Mouse (Mus musculus): ENCODE measurements around the gene Cd151. TPM values are rescaled to one million over a fixed set of nuclear protein-coding genes. Genes with fewer than 3 reads are reported as not detected.

The Cd151 gene
- polyA plus RNA-seq, 2 experiments from 2014 or later = 7.8 to 12.0 TPM

GRCm38 (mm10) chr7:141501820-141502555 lies 34.8 kb downstream of the Cd151 start:
- ATAC-seq = no peak

- no peak for ATAC-seq
Observed at GRCm38 (mm10) chr7:141502556-141502905, 35.3 kb downstream of the Cd151 start.

GRCm38 (mm10) chr7:141506278-141506677 lies 39.1 kb downstream of the Cd151 start:
- ATAC-seq = no peak

GRCm38 (mm10) chr7:141508160-141508559 lies 41.0 kb downstream of the Cd151 start:
- no peak for ATAC-seq

GRCm38 (mm10) chr7:141510196-141510595 lies 43.0 kb downstream of the Cd151 start:
- no peak for ATAC-seq

GRCm38 (mm10) chr7:141510681-141511191 lies 43.5 kb downstream of the Cd151 start:
- no peak for ATAC-seq

GRCm38 (mm10) chr7:141517638-141518037 lies 50.4 kb downstream of the Cd151 start:
- ATAC-seq = no peak

GRCm38 (mm10) chr7:141518296-141518695 lies 51.1 kb downstream of the Cd151 start:
- ATAC-seq = no peak

GRCm38 (mm10) chr7:141518926-141519325 lies 51.7 kb downstream of the Cd151 start:
- ATAC-seq = no peak

- ATAC-seq = no peak
Observed at GRCm38 (mm10) chr7:141519795-141520194, 52.6 kb downstream of the Cd151 start.

Other genes with a start within 250 kb of the Cd151 start
- 10 to 100 TPM; 45.3 to 54.8 TPM for gene Phrf1, start 238.6 kb upstream of the Cd151 start, polyA plus RNA-seq (2017; shearing (Covaris generic))
- 100 to 1,000 TPM; 119 to 231 TPM for gene Irf7, start 200.9 kb upstream of the Cd151 start, polyA plus RNA-seq (2017; shearing (Covaris generic))
- not detected for gene Cdhr5, start 190.6 kb upstream of the Cd151 start, polyA plus RNA-seq (2017; shearing (Covaris generic))
- gene Sct, start 188.3 kb upstream of the Cd151 start, polyA plus RNA-seq (2017; shearing (Covaris generic)) = not detected
- not detected for gene Drd4, start 175.4 kb upstream of the Cd151 start, polyA plus RNA-seq (2017; shearing (Covaris generic))
- gene Deaf1, start 139.7 kb upstream of the Cd151 start, polyA plus RNA-seq (2017; shearing (Covaris generic)) = 10 to 100 TPM; 24.5 to 29.1 TPM
- 10 to 100 TPM; 28.5 to 52.5 TPM for gene Tmem80, start 139.7 kb upstream of the Cd151 start, polyA plus RNA-seq (2017; shearing (Covaris generic))
- not detected for gene Eps8l2, start 128.5 kb upstream of the Cd151 start, polyA plus RNA-seq (2017; shearing (Covaris generic))
- 100 to 1,000 TPM; 309 to 337 TPM for gene Taldo1, start 75.2 kb upstream of the Cd151 start, polyA plus RNA-seq (2017; shearing (Covaris generic))
- 100 to 1,000 TPM; 106 to 109 TPM for gene Gatd1, start 53.3 kb upstream of the Cd151 start, polyA plus RNA-seq (2017; shearing (Covaris generic))
- gene Cend1, start 37.9 kb upstream of the Cd151 start, polyA plus RNA-seq (2017; shearing (Covaris generic)) = not detected
- 10 to 100 TPM; 41.4 to 60.0 TPM for gene Slc25a22, start 29.5 kb upstream of the Cd151 start, polyA plus RNA-seq (2017; shearing (Covaris generic))
- gene Pidd1, start 23.4 kb upstream of the Cd151 start, polyA plus RNA-seq (2017; shearing (Covaris generic)) = 10 to 100 TPM in 1 of 2 experiments, 1 to 10 TPM in 1; 7.1 to 22.1 TPM
- 1,000 to 10,000 TPM; 2,718 to 3,399 TPM for gene Rplp2, start 20.0 kb upstream of the Cd151 start, polyA plus RNA-seq (2017; shearing (Covaris generic))
- 10 to 100 TPM; 66.1 to 92.2 TPM for gene Pnpla2, start 12.2 kb upstream of the Cd151 start, polyA plus RNA-seq (2017; shearing (Covaris generic))
- gene Cracr2b, start 6.3 kb upstream of the Cd151 start, polyA plus RNA-seq (2017; shearing (Covaris generic)) = not detected
- 10 to 100 TPM; 19.4 to 20.8 TPM for gene Polr2l, start 7.7 kb downstream of the Cd151 start, polyA plus RNA-seq (2017; shearing (Covaris generic))
- gene Tspan4, start 7.8 kb downstream of the Cd151 start, polyA plus RNA-seq (2017; shearing (Covaris generic)) = 1 to 10 TPM; 1.3 to 1.5 TPM
- gene Chid1, start 72.5 kb downstream of the Cd151 start, polyA plus RNA-seq (2017; shearing (Covaris generic)) = 10 to 100 TPM; 21.9 to 23.4 TPM
- gene Ap2a2, start 94.8 kb downstream of the Cd151 start, polyA plus RNA-seq (2017; shearing (Covaris generic)) = 10 to 100 TPM; 16.6 to 17.1 TPM
- gene Muc6, start 187.9 kb downstream of the Cd151 start, polyA plus RNA-seq (2017; shearing (Covaris generic)) = under 1 TPM; 0.28 to 0.37 TPM
- gene Muc2, start 222.9 kb downstream of the Cd151 start, polyA plus RNA-seq (2017; shearing (Covaris generic)) = not detected